Mouse (Mus musculus) heart, embryonic 16.5 days (tissue): Measurements from ENCODE around the gene Gm21861. TPM values are rescaled to one million over a fixed set of nuclear protein-coding genes. Genes with fewer than 3 reads are reported as not detected.
"Not testable (repeated sequence)": the region's sequence is repeated elsewhere in the genome, so short reads cannot be mapped to it uniquely, and the experiment has no call there.

ENCODE experiments used
- ATAC-seq: fragments of 200-750 bp; cut with Nextera tagmentation; replicated peaks from 2 replicates; pipeline ENCODE4 v1.8.0; 2017; ENCODE audit warnings: moderate number of reproducible peaks; ENCODE audit not compliant: insufficient read depth, low FRiP score; ENCODE audit errors: extremely low read depth
- H3K27ac ChIP-seq: fragments of 300-500 bp; sonication (generic); 2 replicates; pipeline ENCODE4 v1.5.1; 2014; ENCODE audit warnings: mild to moderate bottlenecking, low read length, control low read depth, moderate library complexity
- H3K27me3 ChIP-seq: fragments of 300-500 bp; sonication (generic); 2 replicates; pipeline ENCODE4 v1.6.1; 2014; ENCODE audit warnings: low read length, mixed read lengths; ENCODE audit not compliant: control insufficient read depth, insufficient read depth
- H3K36me3 ChIP-seq: fragments of 300-500 bp; sonication (generic); 2 replicates; pipeline ENCODE4 v1.6.1; 2014; ENCODE audit not compliant: control insufficient read depth, insufficient read depth
- H3K4me1 ChIP-seq: fragments of 300-500 bp; sonication (generic); 2 replicates; pipeline ENCODE4 v1.6.1; 2014; ENCODE audit warnings: low read length, mixed read lengths; ENCODE audit not compliant: control insufficient read depth, insufficient read depth
- H3K4me2 ChIP-seq: fragments of 300-500 bp; sonication (generic); 2 replicates; pipeline ENCODE4 v1.6.1; 2014; ENCODE audit warnings: low read depth, mild to moderate bottlenecking, control low read depth, low read length
- H3K4me3 ChIP-seq: fragments of 300-500 bp; sonication (generic); 2 replicates; pipeline ENCODE4 v1.5.1; 2014; ENCODE audit warnings: mild to moderate bottlenecking, control low read depth, low read length
- H3K9ac ChIP-seq: fragments of 300-500 bp; sonication (generic); 2 replicates; pipeline ENCODE4 v1.6.1; 2014; ENCODE audit warnings: low read length, control low read depth
- H3K9me3 ChIP-seq: fragments of 300-500 bp; sonication (generic); replicated peaks from 2 replicates; pipeline ENCODE4 v1.6.1; 2016; ENCODE audit warnings: low read length; ENCODE audit not compliant: control insufficient read depth
- WGBS: fragments of 180-500 bp; shearing (Covaris S2); extraction: QIAGEN DNeasy Blood & Tissue Kit; methylation state at CpG from one replicate; pipeline ENCODE4 v1.1.7; 2014; 5-methylcytosine and 5-hydroxymethylcytosine counted together
- polyA plus RNA-seq: library from polyadenylated mRNA; unstranded; fragments of >200 nt; fragmentation: Nextera tagmentation; extraction: Ambion mirVana; gene quantifications from 2 replicates; pipeline ENCODE4 v1.2.1, GENCODE M21; 2015

The Gm21861 gene
- polyA plus RNA-seq, result not detected in 2 replicates

- not testable (repeated sequence) for H3K27ac ChIP-seq, H3K9me3 ChIP-seq, H3K4me3 ChIP-seq, H3K9ac ChIP-seq, H3K36me3 ChIP-seq, H3K27me3 ChIP-seq, H3K4me2 ChIP-seq, H3K4me1 ChIP-seq, ATAC-seq
- no CpG with 5 or more reads among the region's 7 CpGs for WGBS
Observed at GRCm38 (mm10) chrY:58814497-58814896, at the start of gene Gm21861. Gene Gm21861, minus strand, starts transcription at chrY:58814597.
